Mouse (Mus musculus) MEL-GATA-1-ER (cell line): ENCODE data around the gene Zbtb9.
"Not testable (repeated sequence)": the region's sequence is repeated elsewhere in the genome, so short reads cannot be mapped to it uniquely, and the experiment has no call there.

Experiments
- DNase-seq: peaks from one replicate; pipeline ENCODE4 v3.0.0-alpha.2; 2012; ENCODE audit warnings: low read depth; ENCODE audit errors: extremely low read depth

The Zbtb9 gene

DNA sequence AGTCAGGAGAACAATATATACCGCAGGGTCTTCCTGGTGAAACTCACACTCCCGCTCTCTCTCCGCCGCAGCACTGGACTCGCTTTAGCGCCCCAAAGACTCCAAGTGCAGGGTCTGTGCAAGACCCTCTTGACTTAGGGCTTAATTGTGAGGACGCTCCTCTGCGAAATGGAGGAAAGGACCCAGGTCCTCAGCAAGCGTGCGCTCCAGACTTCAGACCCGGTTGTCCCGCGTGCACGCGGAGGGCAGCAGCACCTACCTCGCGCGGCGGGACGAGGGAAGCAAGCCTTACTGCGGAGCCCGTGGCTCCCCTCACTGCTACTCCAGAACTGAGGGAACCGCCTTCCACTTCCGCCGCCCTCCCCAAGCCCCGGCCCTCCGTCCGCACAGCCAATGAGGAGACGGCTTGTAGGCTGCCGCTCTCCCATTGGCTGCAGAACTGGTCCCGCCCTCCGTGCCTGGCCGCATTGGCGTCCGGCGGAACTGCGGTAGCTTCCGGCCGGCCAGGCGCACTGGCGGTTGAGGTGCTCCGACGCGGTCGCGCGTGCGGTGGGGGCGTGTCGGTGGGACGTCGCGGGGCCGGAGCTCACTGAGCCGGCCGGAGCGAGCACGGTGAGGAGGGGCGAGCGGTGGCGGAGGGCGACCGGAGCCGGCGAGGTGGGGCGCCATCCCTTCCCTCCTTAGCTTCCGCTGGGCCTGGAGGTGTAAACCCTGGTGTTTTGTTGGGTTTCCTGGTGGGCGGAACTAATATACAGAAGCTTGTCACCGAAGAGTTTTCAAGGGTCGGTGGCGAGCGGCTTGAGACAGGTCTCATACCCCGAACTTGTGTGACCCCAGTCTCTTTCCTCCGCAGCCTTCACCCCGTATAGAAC, at the start of gene Zbtb9:
TSS of gene Zbtb9 (plus strand) at position 465 of the 872 bp plus-strand sequence.
- peak; percentile 89 for DNase-seq

- DNase-seq, result not testable (repeated sequence)
Observed at GRCm38 (mm10) chr17:26925414-26925813, 47.6 kb upstream of the Zbtb9 start.

- DNase-seq, result not testable (repeated sequence)
Observed at GRCm38 (mm10) chr17:26931795-26932194, 41.2 kb upstream of the Zbtb9 start.

GRCm38 (mm10) chr17:26932839-26933398, 40.0 kb upstream of the Zbtb9 start, which contains the start of gene Phf1:
Gene Phf1, plus strand, starts transcription at chr17:26933052.
- DNase-seq, result no peak

- no peak for DNase-seq
Observed at GRCm38 (mm10) chr17:26933419-26933818, 39.5 kb upstream of the Zbtb9 start.

GRCm38 (mm10) chr17:26933885-26934827, 38.8 kb upstream of the Zbtb9 start:
- DNase-seq, result no peak

- no peak for DNase-seq
Observed at GRCm38 (mm10) chr17:26935027-26935426, 37.9 kb upstream of the Zbtb9 start.

GRCm38 (mm10) chr17:26936453-26936852, 36.5 kb upstream of the Zbtb9 start:
- no peak for DNase-seq

DNA sequence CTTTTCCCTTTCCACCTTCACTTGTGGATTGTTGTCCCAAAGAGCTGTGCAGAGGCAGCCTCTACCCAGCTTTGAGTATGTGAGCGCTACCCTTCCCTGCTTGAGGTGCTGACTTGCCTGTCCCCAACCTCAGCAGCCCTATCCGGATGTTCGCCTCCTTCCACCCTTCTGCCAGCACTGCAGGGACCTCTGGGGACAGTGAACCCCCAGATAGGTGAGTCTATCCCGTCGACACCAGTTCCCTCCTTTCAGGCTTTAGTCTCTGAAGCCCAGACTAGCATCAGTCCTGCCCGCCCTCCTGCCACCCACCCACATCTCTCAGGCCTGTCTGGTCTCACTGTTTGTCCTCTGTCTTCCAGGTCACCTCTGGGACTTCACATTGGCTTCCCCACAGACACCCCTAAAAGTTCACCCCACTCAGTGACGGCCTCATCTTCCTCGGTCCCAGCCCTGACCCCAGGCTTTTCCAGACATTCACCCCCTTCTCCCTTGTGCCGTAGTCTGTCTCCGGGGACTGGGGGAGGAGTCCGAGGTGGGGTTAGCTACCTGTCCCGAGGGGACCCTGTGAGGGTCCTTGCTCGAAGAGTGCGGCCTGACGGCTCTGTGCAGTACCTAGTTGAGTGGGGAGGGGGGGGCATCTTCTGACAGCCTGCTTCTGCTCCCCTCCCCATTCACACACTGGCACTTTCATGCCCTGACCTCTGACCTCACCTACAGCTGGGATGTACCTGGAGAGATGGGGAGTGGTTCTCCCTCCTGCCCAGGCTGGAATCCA, 35.9 kb upstream of the Zbtb9 start:
- DNase-seq, result no peak

GRCm38 (mm10) chr17:26937883-26938695, 34.9 kb upstream of the Zbtb9 start:
- DNase-seq, result no peak

DNA sequence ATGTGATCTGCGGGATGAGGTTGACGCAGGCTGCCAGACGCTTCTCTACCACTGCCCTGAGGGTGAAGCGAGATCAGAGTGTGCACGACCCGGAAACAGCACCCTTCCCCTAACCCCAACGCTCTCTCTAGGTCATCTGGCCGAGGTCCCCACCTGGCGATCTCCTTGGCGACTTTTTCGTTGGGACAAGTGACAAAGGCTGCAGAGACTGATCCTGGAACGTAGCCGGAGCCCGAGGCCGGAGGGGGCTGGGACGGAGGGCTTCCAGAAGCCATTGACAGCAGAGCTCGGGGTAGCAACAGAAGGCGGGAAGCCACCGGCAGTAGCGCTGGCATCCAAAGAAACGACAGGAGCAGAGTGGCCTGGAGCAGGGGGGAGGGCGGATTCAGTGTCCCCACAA, 34.2 kb upstream of the Zbtb9 start:
- no peak for DNase-seq

DNA sequence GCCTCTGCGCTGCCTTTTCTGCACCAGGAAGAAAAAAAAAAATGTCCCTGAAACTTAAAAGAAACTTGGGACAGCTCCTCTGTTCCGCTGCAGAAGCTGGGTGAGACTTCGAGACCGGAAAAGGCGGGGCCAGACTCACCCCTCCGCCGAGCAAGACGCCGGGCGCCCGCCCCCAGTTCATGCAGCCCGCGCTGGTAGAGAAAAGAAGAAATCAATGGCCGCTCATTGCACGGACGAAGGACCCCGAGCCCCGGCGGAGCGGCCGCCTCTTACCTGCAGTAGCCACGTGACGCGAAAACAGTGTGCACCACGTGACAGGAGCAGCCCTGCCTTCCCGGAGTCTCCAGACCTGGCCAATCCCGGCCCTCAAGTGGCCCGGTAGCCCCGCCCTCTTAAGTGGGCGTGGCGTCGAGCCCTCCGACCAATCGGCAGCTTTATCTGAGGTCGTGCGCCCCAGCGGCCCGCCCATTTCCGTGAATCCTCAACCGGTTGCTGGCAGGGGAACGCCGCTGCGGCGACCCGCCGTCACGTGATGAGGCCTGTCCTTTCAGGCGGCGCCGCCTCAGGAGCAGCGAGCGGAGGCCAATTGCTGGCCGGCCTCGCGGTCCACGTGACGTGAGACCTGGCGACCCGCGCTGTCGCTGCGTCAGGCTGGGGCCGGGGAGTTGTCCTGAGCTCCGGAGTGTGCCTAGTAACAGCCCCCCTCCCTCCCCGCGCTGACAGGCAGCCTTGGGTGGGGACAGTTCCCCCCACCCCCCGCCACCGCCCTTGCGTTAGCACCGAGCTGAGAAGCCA, 33.6 kb upstream of the Zbtb9 start, which contains the start of gene Cuta:
TSS of gene Cuta (minus strand) at position 392 of the 795 bp plus-strand sequence.
- DNase-seq, result peak; percentile 96

DNA sequence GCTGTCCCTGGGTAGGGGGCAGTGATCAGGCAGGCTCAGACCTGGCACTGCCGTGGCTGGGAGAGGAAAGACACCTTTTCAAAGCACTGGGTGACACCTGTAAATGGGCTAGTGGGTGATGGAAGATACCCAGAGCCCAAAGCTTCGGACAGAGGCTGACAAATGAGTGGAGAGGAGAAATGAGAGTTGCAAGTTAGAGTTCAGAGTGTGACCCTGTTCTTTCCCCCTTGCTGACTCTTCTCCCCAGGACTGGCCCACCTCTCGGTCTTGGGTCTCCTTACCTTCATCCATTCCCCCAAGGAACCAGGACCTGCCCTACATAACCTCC, 33.0 kb upstream of the Zbtb9 start:
- no peak for DNase-seq

DNA sequence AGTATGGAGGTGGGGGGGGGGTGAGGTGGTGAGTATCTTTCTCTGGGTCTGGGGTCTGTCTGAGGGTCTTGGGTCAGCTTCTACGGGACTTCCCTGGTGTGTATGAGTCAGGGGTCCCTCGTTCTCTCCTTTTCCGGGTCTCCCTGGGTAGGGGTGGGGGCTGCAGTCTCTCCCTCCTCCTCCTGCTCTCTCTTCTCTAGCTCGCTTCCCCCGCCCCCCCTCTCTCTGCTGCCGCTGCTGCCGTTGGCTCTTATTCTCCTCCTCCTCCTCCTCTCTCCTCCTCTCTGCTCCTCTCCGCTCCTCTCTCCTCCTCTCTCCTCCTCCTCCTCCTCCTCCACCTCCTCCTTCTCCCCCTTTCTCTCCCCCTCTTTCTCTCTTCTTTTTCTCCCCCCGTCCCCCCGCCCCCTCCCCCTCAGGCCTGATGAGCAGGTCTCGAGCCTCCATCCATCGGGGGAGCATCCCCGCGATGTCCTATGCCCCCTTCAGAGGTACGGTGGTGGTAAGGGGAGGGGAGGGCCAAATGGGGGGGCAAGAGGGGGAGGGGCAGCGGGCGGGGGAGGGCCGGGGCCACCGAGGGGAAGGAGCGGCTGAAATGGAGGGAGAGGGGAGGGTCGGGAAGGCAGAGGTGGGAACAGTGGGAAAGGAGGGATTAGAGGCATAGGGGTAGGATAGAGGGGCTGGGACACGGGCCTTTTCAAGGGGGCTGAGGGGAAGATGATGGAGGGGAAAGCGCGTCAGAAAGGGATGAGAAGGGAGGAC, 31.8 kb upstream of the Zbtb9 start, which contains the start of gene Syngap1:
TSS of gene Syngap1 (plus strand) at position 223 of the 759 bp plus-strand sequence.
- DNase-seq, result peak; percentile 49

GRCm38 (mm10) chr17:26941841-26942570, 31.0 kb upstream of the Zbtb9 start:
- DNase-seq, result peak; percentile 64

GRCm38 (mm10) chr17:26945824-26946495, 27.0 kb upstream of the Zbtb9 start:
- no peak for DNase-seq

DNA sequence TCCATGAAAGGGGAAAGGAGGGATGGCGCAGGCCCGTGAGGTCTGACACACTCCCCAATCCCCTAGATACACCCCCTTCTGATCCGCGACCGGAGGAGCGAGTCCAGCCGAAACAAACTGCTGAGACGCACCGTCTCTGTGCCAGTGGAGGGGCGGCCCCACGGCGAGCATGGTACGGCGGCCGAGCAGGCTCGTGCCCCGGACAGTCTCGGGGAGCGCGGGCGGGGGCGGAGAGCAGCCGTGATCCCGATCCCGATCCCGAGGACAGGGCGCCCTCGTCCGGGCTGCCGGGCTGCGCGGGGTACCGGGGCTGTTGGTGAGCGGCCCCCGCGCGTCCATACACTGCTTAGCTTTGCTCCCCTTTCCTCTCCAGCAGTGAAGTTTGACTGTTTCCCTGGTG, 26.4 kb upstream of the Zbtb9 start:
- no peak for DNase-seq
